Mouse (Mus musculus) liver, embryonic 15.5 days (tissue): Measurements from ENCODE around the gene Gm9844. TPM values are rescaled to one million over a fixed set of nuclear protein-coding genes. Genes with fewer than 3 reads are reported as not detected.

Experiments
- ATAC-seq: fragments of 200-750 bp; cut with Nextera tagmentation; 2 replicates; pipeline ENCODE4 v1.8.0; 2017; ENCODE audit warnings: moderate number of reproducible peaks, mild to moderate bottlenecking, moderate library complexity; ENCODE audit not compliant: insufficient read depth
- H3K27ac ChIP-seq: fragments of 300-500 bp; sonication (generic); replicated peaks from 2 replicates; pipeline ENCODE4 v1.5.1; 2015; ENCODE audit warnings: mild to moderate bottlenecking, inconsistent platforms
- H3K27me3 ChIP-seq: fragments of 300-500 bp; sonication (generic); 2 replicates; pipeline ENCODE4 v1.6.1; 2015; ENCODE audit warnings: mild to moderate bottlenecking, inconsistent platforms
- H3K36me3 ChIP-seq: fragments of 300-500 bp; sonication (generic); replicated peaks from 2 replicates; pipeline ENCODE4 v1.6.1; 2015; ENCODE audit warnings: moderate library complexity, mild to moderate bottlenecking, inconsistent platforms
- H3K4me1 ChIP-seq: fragments of 300-500 bp; sonication (generic); replicated peaks from 2 replicates; pipeline ENCODE4 v1.6.1; 2015; ENCODE audit warnings: inconsistent platforms
- H3K4me2 ChIP-seq: fragments of 300-500 bp; sonication (generic); 2 replicates; pipeline ENCODE4 v1.6.1; 2015; ENCODE audit warnings: moderate library complexity, mild to moderate bottlenecking, inconsistent platforms
- H3K4me3 ChIP-seq: fragments of 300-500 bp; sonication (generic); replicated peaks from 2 replicates; pipeline ENCODE4 v1.5.1; 2015; ENCODE audit warnings: mild to moderate bottlenecking, inconsistent platforms
- H3K9ac ChIP-seq: fragments of 300-500 bp; sonication (generic); 2 replicates; pipeline ENCODE4 v1.6.1; 2015; ENCODE audit warnings: moderate library complexity, mild to moderate bottlenecking, inconsistent platforms
- H3K9me3 ChIP-seq: fragments of 300-500 bp; sonication (generic); replicated peaks from 2 replicates; pipeline ENCODE4 v1.6.1; 2016; ENCODE audit warnings: inconsistent platforms
- whole genome bisulfite sequencing: fragments of 180-500 bp; shearing (Covaris S2); methylation state at CpG from one replicate; pipeline ENCODE4 v1.1.7; 2015; ENCODE audit warnings: mixed read lengths; ENCODE audit not compliant: insufficient replicate concordance; 5-methylcytosine and 5-hydroxymethylcytosine counted together
- polyA plus RNA-seq: library from polyadenylated mRNA; unstranded; fragments of >200 nt; fragmentation: Nextera tagmentation; extraction: Ambion mirVana; gene quantifications from 2 replicates; pipeline ENCODE4 v1.2.1, GENCODE M21; 2015

Gm9844 gene
- polyA plus RNA-seq, 1 experiment from 2014 or later: 1.9 TPM

GRCm38 (mm10) chr7:24850162-24850561 is 11.9 kb upstream of the Gm9844 start:
- 27% methylated on average over 5 of the region's 5 CpGs for WGBS
- Histone ChIP-seq H3K27ac (peak overlapping the region; percentile 99), H3K4me3 (peak overlapping the region; percentile 43), H3K9me3 (no peaks in the 10 kb centered on the region), H3K4me2 (peak overlapping the region; percentile 70), H3K4me1 (peaks cover 83% of the 10 kb centered on the region), H3K27me3 (no peaks in the 10 kb centered on the region), H3K9ac (peak overlapping the region; percentile 54), H3K36me3 (no peaks in the 10 kb centered on the region)
- no peak for ATAC-seq

DNA sequence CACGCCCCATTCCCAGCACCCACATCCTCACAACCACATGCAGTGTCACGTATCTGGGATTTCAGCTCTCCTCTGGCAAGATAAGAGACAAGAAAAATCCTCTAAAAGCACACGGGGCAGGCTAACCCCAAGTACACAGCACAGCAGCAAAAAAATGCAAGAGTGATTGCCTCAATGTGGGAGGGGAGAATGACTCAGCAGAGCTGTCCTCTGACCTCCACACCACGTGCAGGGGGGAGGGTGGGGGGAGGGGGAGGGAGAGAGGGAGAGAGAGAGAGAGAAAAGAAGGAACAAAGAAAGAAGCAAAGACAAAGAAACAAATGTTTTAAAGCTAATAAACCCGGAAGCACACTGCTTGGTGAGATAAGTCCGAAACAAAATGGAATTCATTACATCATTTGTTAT is 11.1 kb upstream of the Gm9844 start:
- peak overlapping the region; percentile 99 for H3K27ac ChIP-seq
- H3K36me3 ChIP-seq: no peaks in the 10 kb centered on the region
- H3K27me3 ChIP-seq: no peaks in the 10 kb centered on the region
- H3K4me2 ChIP-seq: peak overlapping the region; percentile 70
- H3K9ac ChIP-seq: peak overlapping the region; percentile 54
- WGBS: 8% methylated on average over 6 of the region's 6 CpGs
- H3K4me1 ChIP-seq: peaks cover 81% of the 10 kb centered on the region
- no peaks in the 10 kb centered on the region for H3K9me3 ChIP-seq
- ATAC-seq: peak; percentile 34
- H3K4me3 ChIP-seq: peak overlapping the region; percentile 43

- peak overlapping the region; percentile 70 for H3K4me2 ChIP-seq
- H3K9ac ChIP-seq: peak overlapping the region; percentile 41
- H3K9me3 ChIP-seq: no peaks in the 10 kb centered on the region
- peak overlapping the region; percentile 99 for H3K27ac ChIP-seq
- peak overlapping the region; percentile 43 for H3K4me3 ChIP-seq
- ATAC-seq: no peak
- H3K36me3 ChIP-seq: no peaks in the 10 kb centered on the region
- WGBS: 55% methylated on average over 5 of the region's 5 CpGs
- H3K27me3 ChIP-seq: no peaks in the 10 kb centered on the region
- peaks cover 78% of the 10 kb centered on the region for H3K4me1 ChIP-seq
Observed at GRCm38 (mm10) chr7:24851596-24852325, 10.3 kb upstream of the Gm9844 start.

- Histone ChIP-seq H3K9ac (peak overlapping the region; percentile 47), H3K4me2 (peak overlapping the region; percentile 70), H3K9me3 (no peaks in the 10 kb centered on the region), H3K27me3 (no peaks in the 10 kb centered on the region), H3K4me1 (peaks cover 80% of the 10 kb centered on the region), H3K4me3 (peak overlapping the region; percentile 43), H3K27ac (peak overlapping the region; percentile 99), H3K36me3 (no peaks in the 10 kb centered on the region)
- ATAC-seq: peak; percentile 94
- 30% methylated on average over 8 of the region's 8 CpGs for WGBS
Observed at GRCm38 (mm10) chr7:24852557-24853232, 9.3 kb upstream of the Gm9844 start.

DNA sequence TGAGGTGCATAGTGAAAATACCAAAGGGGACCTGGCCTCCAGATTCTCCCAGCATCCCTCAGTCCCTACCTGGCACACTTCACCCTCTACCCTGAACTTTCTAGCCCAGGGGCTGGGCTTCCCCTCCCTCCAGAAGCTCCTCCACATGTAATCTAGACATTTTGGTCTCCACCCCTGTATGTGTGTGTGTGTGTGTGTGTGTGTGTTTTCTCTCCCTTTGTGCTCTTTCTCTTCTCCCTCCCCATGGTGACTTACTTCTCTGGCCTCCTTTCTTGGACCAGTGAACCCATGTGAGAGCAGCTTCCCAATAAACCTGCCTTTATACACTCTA is 8.8 kb upstream of the Gm9844 start:
- no peaks in the 10 kb centered on the region for H3K36me3 ChIP-seq
- H3K4me1 ChIP-seq: peaks cover 85% of the 10 kb centered on the region
- peak overlapping the region; percentile 99 for H3K27ac ChIP-seq
- H3K9ac ChIP-seq: peak overlapping the region; percentile 47
- peak overlapping the region; percentile 43 for H3K4me3 ChIP-seq
- peak overlapping the region; percentile 70 for H3K4me2 ChIP-seq
- peak; percentile 77 for ATAC-seq
- no peaks in the 10 kb centered on the region for H3K9me3 ChIP-seq
- no peaks in the 10 kb centered on the region for H3K27me3 ChIP-seq

GRCm38 (mm10) chr7:24853695-24854094 is 8.3 kb upstream of the Gm9844 start:
- Histone ChIP-seq H3K9me3 (no peaks in the 10 kb centered on the region), H3K4me2 (peak overlapping the region; percentile 70), H3K9ac (peak overlapping the region; percentile 47), H3K27me3 (no peaks in the 10 kb centered on the region), H3K36me3 (no peaks in the 10 kb centered on the region), H3K27ac (peak overlapping the region; percentile 99), H3K4me1 (peaks cover 90% of the 10 kb centered on the region), H3K4me3 (peak overlapping the region; percentile 43)
- WGBS: 34% methylated on average over 7 of the region's 7 CpGs
- no peak for ATAC-seq

GRCm38 (mm10) chr7:24856460-24857120 is 5.4 kb upstream of the Gm9844 start:
- whole genome bisulfite sequencing: 43% methylated on average over 6 of the region's 6 CpGs
- no peak for ATAC-seq
- Histone ChIP-seq H3K9me3 (no peaks in the 10 kb centered on the region), H3K27ac (peak overlapping the region; percentile 61), H3K36me3 (no peaks in the 10 kb centered on the region), H3K4me3 (no peak overlapping the region), H3K27me3 (no peaks in the 10 kb centered on the region), H3K4me1 (peaks cover 93% of the 10 kb centered on the region), H3K9ac (no peak overlapping the region), H3K4me2 (no peak overlapping the region)

DNA sequence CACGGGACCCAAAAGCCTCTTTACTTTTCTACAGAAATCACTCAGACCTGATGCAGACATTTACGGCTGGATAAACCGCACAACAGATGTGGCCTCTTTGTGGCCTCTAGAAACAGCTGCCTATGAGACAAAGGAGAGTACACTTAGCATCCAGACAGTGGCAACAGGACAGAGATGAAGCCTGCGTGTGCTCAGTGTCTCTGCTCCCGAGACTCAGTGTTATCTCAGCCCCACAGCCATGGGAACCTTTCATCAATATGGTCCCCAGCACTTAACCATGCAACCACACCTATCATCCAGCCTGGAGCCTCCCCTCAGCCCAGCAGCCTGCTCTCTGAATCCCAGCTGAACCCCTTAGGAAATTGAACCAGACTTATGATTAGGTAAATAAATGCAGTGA is 2.8 kb upstream of the Gm9844 start:
- no peaks in the 10 kb centered on the region for H3K9me3 ChIP-seq
- H3K4me3 ChIP-seq: peak overlapping the region; percentile 27
- ATAC-seq: peak; percentile 100
- H3K27ac ChIP-seq: peak overlapping the region; percentile 96
- peak overlapping the region; percentile 62 for H3K4me2 ChIP-seq
- H3K27me3 ChIP-seq: 0 out of 2 replicates have a peak, but pooled peaks cover 3% of the 10 kb centered on the region
- 29% methylated on average over 5 of the region's 5 CpGs for WGBS
- peak overlapping the region; percentile 45 for H3K9ac ChIP-seq
- H3K36me3 ChIP-seq: no peaks in the 10 kb centered on the region
- H3K4me1 ChIP-seq: peaks cover 75% of the 10 kb centered on the region

- Histone ChIP-seq H3K27me3 (peaks cover 28% of the 10 kb centered on the region), H3K4me2 (no peak overlapping the region), H3K4me1 (peaks cover 54% of the 10 kb centered on the region), H3K9ac (no peak overlapping the region), H3K36me3 (no peaks in the 10 kb centered on the region), H3K4me3 (no peak overlapping the region), H3K27ac (peak overlapping the region; percentile 38; the same call in 1 of the 2 replicates), H3K9me3 (no peaks in the 10 kb centered on the region)
- no peak for ATAC-seq
- WGBS: 29% methylated on average over 4 of the region's 4 CpGs
Observed at GRCm38 (mm10) chr7:24862853-24863252, 840 bp downstream of the Gm9844 start.

GRCm38 (mm10) chr7:24864156-24864555 is 2.1 kb downstream of the Gm9844 start:
- no peak overlapping the region for H3K9ac ChIP-seq
- 32% methylated on average over 6 of the region's 6 CpGs for WGBS
- no peak for ATAC-seq
- no peaks in the 10 kb centered on the region for H3K9me3 ChIP-seq
- no peaks in the 10 kb centered on the region for H3K36me3 ChIP-seq
- H3K27me3 ChIP-seq: peaks cover 39% of the 10 kb centered on the region
- H3K4me1 ChIP-seq: peaks cover 41% of the 10 kb centered on the region
- H3K27ac ChIP-seq: no peak overlapping the region
- H3K4me3 ChIP-seq: no peak overlapping the region
- H3K4me2 ChIP-seq: no peak overlapping the region

DNA sequence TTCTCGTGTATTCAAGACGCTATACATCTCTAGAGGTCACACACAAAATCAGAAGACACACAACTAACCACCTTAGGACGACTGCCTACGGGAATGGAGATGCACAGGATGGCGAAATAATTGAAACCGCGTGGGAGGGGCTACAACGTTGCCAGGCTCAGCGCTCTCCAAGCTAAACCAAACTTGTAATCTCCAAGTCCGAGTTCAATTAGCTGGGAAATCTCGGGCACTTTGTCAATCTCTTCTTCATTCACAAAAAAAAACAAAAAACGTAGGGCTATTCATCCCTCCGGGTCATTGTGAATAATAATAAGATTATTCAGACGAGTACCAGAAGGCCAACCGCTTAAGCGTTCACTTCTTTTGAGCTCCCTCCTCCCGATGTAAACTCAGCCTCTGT is 7.1 kb downstream of the Gm9844 start:
- 56% methylated on average over 17 of the region's 17 CpGs for WGBS
- no peak for ATAC-seq
- no peak overlapping the region for H3K27ac ChIP-seq
- peaks cover 71% of the 10 kb centered on the region for H3K27me3 ChIP-seq
- H3K4me1 ChIP-seq: peaks cover 11% of the 10 kb centered on the region
- H3K9ac ChIP-seq: no peak overlapping the region
- no peak overlapping the region for H3K4me2 ChIP-seq
- H3K9me3 ChIP-seq: no peaks in the 10 kb centered on the region
- H3K36me3 ChIP-seq: no peaks in the 10 kb centered on the region
- no peak overlapping the region for H3K4me3 ChIP-seq
